Comparison of ENCODE assay signal across 8 mouse cellular contexts in genomic region chr2:45112021-45112747, GRCm38 (mm10). TPM values are rescaled to one million over a fixed set of nuclear protein-coding genes. Genes with fewer than 3 reads are reported as not detected.
DNase-seq lines count a peak whose midpoint lies in the region; ATAC-seq and TF ChIP-seq lines count a peak whose summit lies in the region.

No protein-coding gene starts in this region.

- H3K9me3 ChIP-seq in forebrain, embryonic 16.5 days (ENCODE audit: control insufficient read depth, low read length), result no peaks in the 10 kb centered on the region
- H3K9me3 ChIP-seq in liver, embryonic 11.5 days (ENCODE audit: control insufficient read depth, low read length), result no peaks in the 10 kb centered on the region

- ATAC-seq in forebrain, embryonic 16.5 days, result no peak
- no peak for ATAC-seq in liver, embryonic 11.5 days (replicated peaks; ENCODE audit: low FRiP score)

- peaks cover 27% of the 10 kb centered on the region; the same call in 1 of the 2 replicates for H3K27me3 ChIP-seq in cerebellum, adult 2 months (ENCODE audit: control insufficient read depth, insufficient read depth, low read length)
- no peaks in the 10 kb centered on the region for H3K27me3 ChIP-seq in forebrain, embryonic 16.5 days (replicated peaks; ENCODE audit: control insufficient read depth, insufficient read depth, low read length)
- H3K27me3 ChIP-seq in liver, embryonic 11.5 days (replicated peaks; ENCODE audit: control insufficient read depth, insufficient read depth, low read length), result no peaks in the 10 kb centered on the region

- no peak overlapping the region; the same call in 1 of the 2 replicates for H3K27ac ChIP-seq in cerebellum, adult 2 months (ENCODE audit: insufficient read depth, low read length)
- H3K27ac ChIP-seq in forebrain, embryonic 16.5 days (ENCODE audit: low read length), result peak overlapping the region; percentile 92
- peak overlapping the region; percentile 96 for H3K27ac ChIP-seq in liver, embryonic 11.5 days (ENCODE audit: low read depth, low read length)
- peak overlapping the region; percentile 97 for H3K27ac ChIP-seq in olfactory bulb, adult 2 months (ENCODE audit: insufficient read depth, low read depth, low read length)

- H3K4me2 ChIP-seq in forebrain, embryonic 16.5 days (ENCODE audit: low read length), result peak overlapping the region; percentile 71
- peak overlapping the region; percentile 72 for H3K4me2 ChIP-seq in liver, embryonic 11.5 days

- no peak for TF ChIP-seq POLR2A in cerebellum, adult 2 months (IDR thresholded peaks at IDR 0.05; ENCODE audit: borderline replicate concordance, insufficient read depth, low read length)
- TF ChIP-seq POLR2A in olfactory bulb, adult 2 months (IDR thresholded peaks at IDR 0.05; ENCODE audit: insufficient read depth, low read depth, low read length), result no peak

- whole genome bisulfite sequencing in cerebellum, adult 2 months, result 15% methylated on average over 9 of the region's 9 CpGs
- WGBS in forebrain, embryonic 16.5 days, result 2% methylated on average over 9 of the region's 9 CpGs
- WGBS in liver, embryonic 11.5 days, result 4% methylated on average over 9 of the region's 9 CpGs
- 2% methylated on average over 9 of the region's 9 CpGs for WGBS in olfactory bulb, adult 2 months

- H3K9ac ChIP-seq in forebrain, embryonic 16.5 days (replicated peaks; ENCODE audit: low read depth, low read length), result peak overlapping the region; percentile 90
- H3K9ac ChIP-seq in liver, embryonic 11.5 days (ENCODE audit: low read depth, low read length), result peak overlapping the region; percentile 94

- 0 out of 2 replicates have a peak, but pooled peaks cover 2% of the 10 kb centered on the region for H3K4me1 ChIP-seq in cerebellum, adult 2 months (ENCODE audit: control insufficient read depth, insufficient read depth, low read length)
- peaks cover 25% of the 10 kb centered on the region for H3K4me1 ChIP-seq in forebrain, embryonic 16.5 days (replicated peaks; ENCODE audit: control insufficient read depth, insufficient read depth, low read length)
- H3K4me1 ChIP-seq in liver, embryonic 11.5 days (replicated peaks; ENCODE audit: control insufficient read depth, insufficient read depth, low read length), result peaks cover 24% of the 10 kb centered on the region
- H3K4me1 ChIP-seq in olfactory bulb, adult 2 months (ENCODE audit: control insufficient read depth, insufficient read depth, low read length), result no peaks in the 10 kb centered on the region; the same call in 1 of the 2 replicates

- DNase-seq in cerebellum, adult 2 months, result no peak
- no peak for DNase-seq in cerebellum, adult 8-10 months
- peak; percentile 52 for DNase-seq in 416B (ENCODE audit: low read depth)
- DNase-seq in liver, embryonic 11.5 days (ENCODE audit: low spot score), result no peak
- DNase-seq in retina, postnatal 1 day, result no peak
- no peak for DNase-seq in right cerebral cortex, postnatal 14 days

- H3K4me3 ChIP-seq in cerebellum, adult 2 months (replicated peaks; ENCODE audit: insufficient read depth, low read depth, low read length), result peak overlapping the region; percentile 26
- peak overlapping the region; percentile 85 for H3K4me3 ChIP-seq in forebrain, embryonic 16.5 days (replicated peaks; ENCODE audit: low read length)
- peak overlapping the region; percentile 89 for H3K4me3 ChIP-seq in liver, embryonic 11.5 days (ENCODE audit: low read depth, low read length)
- H3K4me3 ChIP-seq in olfactory bulb, adult 2 months (ENCODE audit: insufficient read depth, low read depth, low read length), result peak overlapping the region; percentile 81

- no peaks in the 10 kb centered on the region for H3K36me3 ChIP-seq in forebrain, embryonic 16.5 days (ENCODE audit: control insufficient read depth, insufficient read depth)
- no peaks in the 10 kb centered on the region for H3K36me3 ChIP-seq in liver, embryonic 11.5 days (ENCODE audit: control insufficient read depth, insufficient read depth, low read length)

- no peak for TF ChIP-seq CTCF in cerebellum, adult 2 months (IDR thresholded peaks at IDR 0.05; ENCODE audit: borderline replicate concordance, insufficient read depth, low read depth, low read length)
- TF ChIP-seq CTCF in olfactory bulb, adult 2 months (IDR thresholded peaks at IDR 0.05; ENCODE audit: insufficient read depth, low read depth, low read length), result no peak

RNA-seq across cellular contexts. Expression of gene Zeb2, which starts 5.0 kb away (rescaled TPM):
- polyA plus RNA-seq in cerebellum, adult 2 months (2012; rRNA removed), result 35.8 and 40.5 TPM in 2 replicates
- 120 and 151 TPM in 2 replicates for polyA plus RNA-seq in forebrain, embryonic 16.5 days (2015; fragmentation: Nextera tagmentation; extraction: Ambion mirVana)
- polyA plus RNA-seq in liver, embryonic 11.5 days (2014; fragmentation: Nextera tagmentation; extraction: Ambion mirVana), result 32.8 and 33.2 TPM in 2 replicates
- polyA plus RNA-seq in olfactory bulb, adult 2 months (2012; ENCODE audit: insufficient read depth, insufficient read length, low replicate concordance, missing spikeins), result 125 and 1,127 TPM in 2 replicates

Comparison
In these comparisons a context has a peak if more than half of its experiments do, and no peak if none do; other contexts are left out.
1. H3K4me3 ChIP-seq: peak in every context shown above with its lines; median percentile 89 in liver, embryonic 11.5 days; 85 in forebrain, embryonic 16.5 days; 81 in olfactory bulb, adult 2 months; 26 in cerebellum, adult 2 months.